Mouse (Mus musculus): ENCODE results near the gene Bin2. TPM values are rescaled to one million over a fixed set of nuclear protein-coding genes. Genes with fewer than 3 reads are reported as not detected.
"Not testable (repeated sequence)": the region's sequence is repeated elsewhere in the genome, so short reads cannot be mapped to it uniquely, and the experiment has no call there.

Gene Bin2
- polyA plus RNA-seq, 1 experiment from 2014 or later = 10.3 TPM

DNA sequence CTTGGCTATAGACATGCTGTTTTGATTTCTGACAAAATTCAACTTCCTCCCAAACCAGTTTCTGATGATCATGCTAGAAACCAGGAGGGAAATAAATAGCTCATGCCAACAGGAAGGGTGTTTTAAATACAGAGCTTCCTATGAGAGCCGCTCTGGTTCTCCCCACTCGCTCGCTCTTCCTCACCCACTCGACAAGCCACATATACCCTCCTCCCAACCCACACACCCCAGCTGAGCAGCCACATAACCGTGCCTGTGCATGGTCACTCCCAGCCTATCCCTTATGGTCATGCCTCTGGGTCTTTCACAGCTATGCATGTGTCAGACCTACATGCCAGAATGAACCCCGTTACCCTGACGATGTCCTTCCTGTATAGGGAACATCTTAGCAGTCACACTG is 47.2 kb downstream of the Bin2 start:
- Histone ChIP-seq H3K27me3 (ENCODE audit: insufficient read depth, poor library complexity, severe bottlenecking) (no peaks in the 10 kb centered on the region), H3K27ac (no peak overlapping the region), H3K4me3 (no peak overlapping the region), H3K36me3 (peaks cover 38% of the 10 kb centered on the region), H3K4me1 (peaks cover 3% of the 10 kb centered on the region), H3K9me3 (no peaks in the 10 kb centered on the region)
- DNase-seq (ENCODE audit: low spot score) = no peak
- 88% methylated on average over 7 of the region's 7 CpGs for WGBS

DNA sequence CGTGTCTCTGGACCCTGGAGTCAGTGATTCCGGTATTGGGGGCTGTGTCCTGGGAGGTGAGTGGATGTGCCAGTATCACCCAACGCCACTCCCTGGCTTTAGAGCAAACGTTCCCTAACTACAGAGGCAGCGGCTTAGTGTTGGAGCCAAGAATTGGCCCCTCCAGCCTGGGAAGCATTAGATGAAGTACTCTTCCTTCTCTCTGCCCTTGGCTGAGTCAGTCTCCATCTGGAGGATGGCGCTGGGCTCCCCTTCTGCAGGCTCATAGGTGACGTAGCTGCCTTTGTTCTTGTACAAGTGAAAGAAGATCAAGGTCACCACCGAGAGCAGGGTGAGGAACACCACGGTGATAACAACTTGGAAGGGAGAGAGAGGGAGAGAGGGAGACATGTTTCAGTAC is 47.7 kb downstream of the Bin2 start:
- not testable (repeated sequence) for H3K27ac ChIP-seq; H3K27me3 ChIP-seq (ENCODE audit: insufficient read depth, poor library complexity, severe bottlenecking); H3K4me1 ChIP-seq; H3K4me3 ChIP-seq; DNase-seq (ENCODE audit: low spot score); H3K9me3 ChIP-seq
- peaks cover 38% of the 10 kb centered on the region for H3K36me3 ChIP-seq
- 65% methylated on average over 9 of the region's 9 CpGs for WGBS

DNA sequence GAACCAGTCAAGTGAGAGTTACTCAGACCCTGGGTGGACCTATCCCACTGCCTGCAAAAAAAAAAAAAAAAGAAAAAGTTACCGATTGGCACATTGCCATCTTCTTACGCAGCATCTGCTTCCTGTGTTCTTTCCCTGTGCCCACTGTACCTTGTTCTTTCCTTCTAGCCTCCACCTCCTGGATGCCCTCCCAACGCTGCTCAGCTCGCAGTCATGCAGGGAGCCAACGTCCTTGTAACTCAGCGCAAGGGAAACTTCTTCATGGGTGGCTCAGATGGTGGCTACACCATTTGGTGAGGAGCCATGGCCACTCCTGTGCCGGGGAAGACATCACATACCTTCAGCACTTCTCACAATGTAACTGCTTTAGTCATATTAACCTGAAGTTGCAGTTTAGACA is 50.2 kb downstream of the Bin2 start:
- H3K4me3 ChIP-seq = no peak overlapping the region
- H3K27me3 ChIP-seq (ENCODE audit: insufficient read depth, poor library complexity, severe bottlenecking) = no peaks in the 10 kb centered on the region
- no peak overlapping the region for H3K27ac ChIP-seq
- H3K9me3 ChIP-seq = no peaks in the 10 kb centered on the region
- H3K36me3 ChIP-seq = peaks cover 38% of the 10 kb centered on the region
- 88% methylated on average over 7 of the region's 7 CpGs for WGBS
- peaks cover 15% of the 10 kb centered on the region for H3K4me1 ChIP-seq
- DNase-seq (ENCODE audit: low spot score) = no peak

DNA sequence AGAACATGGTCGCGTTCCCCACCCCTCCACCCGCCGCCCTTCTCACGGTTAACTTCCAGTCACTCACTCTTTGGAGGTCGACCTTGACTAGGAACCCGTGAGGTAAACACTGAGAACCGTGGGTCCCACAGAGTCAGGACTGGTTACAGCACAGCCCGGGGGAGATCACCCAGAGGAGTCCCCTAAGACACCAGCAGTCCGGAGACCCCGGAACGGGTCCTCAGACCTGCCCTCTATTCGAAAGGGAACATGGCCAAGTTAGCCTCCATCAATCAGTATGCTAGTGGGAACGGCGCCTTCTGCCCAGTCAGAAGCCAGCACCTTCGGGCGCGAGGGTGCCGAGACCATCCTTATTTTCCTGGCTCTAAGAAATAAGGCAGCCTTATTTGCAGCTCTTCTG is 53.1 kb downstream of the Bin2 start:
- no peaks in the 10 kb centered on the region for H3K27me3 ChIP-seq (ENCODE audit: insufficient read depth, poor library complexity, severe bottlenecking)
- WGBS = under 1% methylated on average over 19 of the region's 19 CpGs
- no peak for DNase-seq (ENCODE audit: low spot score)

DNA sequence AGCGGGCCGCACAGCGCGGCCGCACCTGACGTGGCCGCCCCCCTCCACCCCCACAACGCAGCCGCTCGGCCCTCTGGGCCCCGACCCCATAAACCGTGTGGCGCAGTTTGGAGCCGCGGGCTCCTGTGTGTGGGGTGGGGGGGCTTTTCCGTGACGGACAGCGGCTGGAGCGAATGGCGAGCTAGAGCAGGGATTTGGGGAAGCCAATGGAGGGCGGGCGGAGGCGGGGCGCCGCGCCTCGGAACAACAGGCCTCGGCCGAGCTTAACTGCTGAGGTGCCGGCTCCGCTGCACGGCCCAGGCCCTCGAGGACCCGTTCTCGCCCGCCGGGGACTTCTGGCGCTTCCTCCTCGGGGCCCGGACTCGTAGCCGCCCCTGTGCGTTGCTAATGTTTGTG is 53.5 kb downstream of the Bin2 start:
- Histone ChIP-seq H3K36me3 (peaks cover 34% of the 10 kb centered on the region), H3K27me3 (ENCODE audit: insufficient read depth, poor library complexity, severe bottlenecking) (no peaks in the 10 kb centered on the region), H3K4me3 (peak overlapping the region; percentile 93), H3K4me1 (peaks cover 24% of the 10 kb centered on the region), H3K27ac (peak overlapping the region; percentile 98), H3K9me3 (no peaks in the 10 kb centered on the region)
- DNase-seq (ENCODE audit: low spot score) = peak; percentile 95
- WGBS = under 1% methylated on average over 43 of the region's 43 CpGs

More for the DNA sequence above, 53.1 kb downstream of the Bin2 start:
- peak overlapping the region; percentile 98 for H3K27ac ChIP-seq
- H3K9me3 ChIP-seq = no peaks in the 10 kb centered on the region
- peaks cover 36% of the 10 kb centered on the region for H3K36me3 ChIP-seq
- H3K4me3 ChIP-seq = peak overlapping the region; percentile 93
- H3K4me1 ChIP-seq = peaks cover 24% of the 10 kb centered on the region

DNA sequence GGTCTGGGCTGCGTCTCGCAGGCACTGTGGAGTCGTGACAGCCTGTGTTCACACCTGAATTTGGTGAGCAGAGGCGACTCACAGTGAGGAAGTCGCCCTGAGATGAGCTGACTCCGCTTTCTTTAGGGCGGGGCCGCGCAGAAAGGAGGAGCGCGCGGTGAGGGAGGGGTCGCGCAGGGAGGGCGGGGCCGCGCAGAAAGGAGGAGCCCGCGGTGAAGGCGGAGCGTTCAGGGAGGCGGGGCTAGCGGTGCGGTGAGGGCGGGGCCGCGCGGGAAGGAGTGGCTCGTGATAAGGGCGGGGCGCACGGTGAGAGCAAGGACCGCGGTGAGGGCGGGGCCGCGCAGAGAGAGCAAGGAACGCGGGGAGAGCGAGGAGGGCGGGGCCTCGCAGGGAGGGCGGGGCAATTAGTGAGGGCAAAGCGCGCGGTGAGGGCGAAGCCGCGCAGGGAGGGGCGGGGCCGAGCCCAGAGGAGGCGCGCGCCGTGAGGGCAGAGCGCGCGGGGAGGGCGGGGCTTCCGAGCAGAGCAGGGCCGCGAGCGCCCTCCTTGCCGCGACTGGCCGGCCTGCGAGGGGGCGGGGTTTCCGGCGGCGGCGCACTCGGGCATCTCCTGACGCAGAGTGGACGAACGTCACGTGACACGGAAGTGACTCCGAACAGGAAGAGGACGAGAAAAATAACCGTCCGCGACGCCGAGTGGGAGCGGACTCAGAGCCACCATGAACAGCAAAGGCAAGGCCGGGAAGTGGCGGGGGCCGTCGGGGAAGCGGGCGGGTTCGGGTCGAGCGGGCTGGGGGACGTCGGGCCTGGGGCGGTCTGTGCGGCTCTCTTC is 54.1 kb downstream of the Bin2 start, which contains the start of gene Dazap2:
Gene Dazap2 (plus strand): TSS at position 354 of the 829 bp plus-strand sequence.
- H3K4me3 ChIP-seq = peak within 1 kb of the TSS; percentile 93
- H3K27ac ChIP-seq = peak within 1 kb of the TSS; percentile 98
- H3K27me3 ChIP-seq (ENCODE audit: insufficient read depth, poor library complexity, severe bottlenecking) = 0 out of 2 replicates have a peak, but pooled peaks cover 4% of the 10 kb centered on the region
- peaks cover 27% of the 10 kb centered on the region for H3K36me3 ChIP-seq
- under 1% methylated on average over 92 of the region's 99 CpGs for WGBS
- peaks cover 24% of the 10 kb centered on the region for H3K4me1 ChIP-seq
- DNase-seq (ENCODE audit: low spot score) = peak; percentile 99
- H3K9me3 ChIP-seq = no peaks in the 10 kb centered on the region

DNA sequence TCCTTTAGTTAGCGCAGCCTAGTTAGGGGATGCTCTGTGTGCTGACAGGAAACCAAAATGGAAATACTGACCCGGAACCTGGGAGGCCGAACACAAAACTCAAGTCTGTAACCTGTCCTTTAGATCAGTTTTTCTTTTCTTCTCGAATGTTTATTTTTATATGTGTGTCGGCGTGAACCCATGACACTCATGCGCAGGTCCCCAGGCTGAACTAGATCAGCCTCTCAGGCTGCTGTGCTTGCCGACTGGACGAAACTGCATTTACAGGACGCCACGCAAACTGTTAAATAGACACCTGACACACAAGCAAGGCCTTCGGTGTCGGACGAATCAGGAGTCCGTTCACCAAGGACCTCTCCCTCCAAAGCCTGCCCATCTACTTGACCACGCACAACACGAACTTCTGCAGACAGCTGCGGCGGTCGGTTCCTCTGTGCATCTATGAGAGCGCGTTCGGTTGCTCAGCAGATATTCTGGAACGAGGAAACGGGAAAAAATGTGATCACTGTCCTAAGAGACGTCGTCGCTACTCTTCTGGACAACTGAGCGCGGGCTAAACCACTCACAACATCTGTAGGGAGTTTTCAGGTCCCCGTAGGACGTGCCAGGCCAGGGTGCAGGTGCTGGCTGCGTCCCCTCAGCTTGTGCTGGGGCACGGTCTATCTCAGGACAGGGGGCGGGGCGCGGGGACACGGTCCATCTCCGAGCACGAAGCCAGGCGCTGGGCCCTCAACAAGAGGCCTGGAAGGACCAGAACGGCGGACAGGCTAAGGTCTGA is 54.9 kb downstream of the Bin2 start:
- Histone ChIP-seq H3K27ac (peak overlapping the region; percentile 98), H3K9me3 (no peaks in the 10 kb centered on the region), H3K36me3 (peaks cover 20% of the 10 kb centered on the region), H3K4me1 (peaks cover 24% of the 10 kb centered on the region), H3K27me3 (ENCODE audit: insufficient read depth, poor library complexity, severe bottlenecking) (0 out of 2 replicates have a peak, but pooled peaks cover 10% of the 10 kb centered on the region), H3K4me3 (peak overlapping the region; percentile 93)
- DNase-seq (ENCODE audit: low spot score) = no peak
- WGBS = 10% methylated on average over 43 of the region's 43 CpGs

DNA sequence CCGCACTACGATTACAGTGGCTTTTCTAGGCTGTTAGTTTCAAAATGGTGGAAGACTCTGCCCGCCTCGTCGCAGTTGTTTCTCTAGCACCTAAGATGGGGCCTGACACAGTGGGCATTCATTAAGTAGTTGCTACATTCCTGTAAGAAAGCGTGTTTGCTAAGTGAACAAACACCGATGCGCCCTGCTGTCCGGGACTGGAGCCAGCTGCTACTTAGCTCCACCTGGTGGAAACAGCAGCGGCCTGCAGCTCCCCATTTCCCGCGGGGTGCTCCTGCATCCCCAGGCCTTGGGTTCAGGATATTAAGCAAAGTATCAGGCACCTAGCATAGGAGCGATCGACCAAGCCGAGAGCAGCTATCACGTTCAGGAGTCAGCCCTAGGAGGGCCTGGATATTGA is 55.8 kb downstream of the Bin2 start:
- H3K4me1 ChIP-seq = peaks cover 24% of the 10 kb centered on the region
- 9% methylated on average over 16 of the region's 16 CpGs for WGBS
- DNase-seq (ENCODE audit: low spot score) = peak; percentile 90
- H3K27me3 ChIP-seq (ENCODE audit: insufficient read depth, poor library complexity, severe bottlenecking) = 0 out of 2 replicates have a peak, but pooled peaks cover 10% of the 10 kb centered on the region
- H3K36me3 ChIP-seq = peaks cover 12% of the 10 kb centered on the region
- peak overlapping the region; percentile 93 for H3K4me3 ChIP-seq
- H3K9me3 ChIP-seq = no peaks in the 10 kb centered on the region
- no peak overlapping the region for H3K27ac ChIP-seq

DNA sequence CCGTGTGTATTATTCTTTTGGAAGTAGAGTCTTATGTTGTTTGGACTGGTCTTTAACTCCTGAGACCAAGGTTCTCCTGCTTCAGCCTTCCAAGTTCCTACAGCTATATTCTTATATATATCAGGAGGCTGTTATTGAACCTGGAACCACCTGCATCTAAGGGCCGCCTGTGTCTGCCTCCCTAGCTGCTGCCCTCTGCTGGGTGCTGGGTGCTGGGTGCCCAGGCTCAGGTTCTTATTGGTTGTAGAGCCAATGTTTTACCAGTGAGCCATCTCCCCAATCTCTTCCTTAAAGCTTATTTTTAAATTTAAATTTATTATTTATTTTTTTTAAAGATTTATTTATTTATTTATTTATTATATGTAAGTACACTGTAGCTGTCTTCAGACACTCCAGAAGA is 56.9 kb downstream of the Bin2 start:
- Histone ChIP-seq H3K4me1 (peaks cover 24% of the 10 kb centered on the region), H3K27me3 (ENCODE audit: insufficient read depth, poor library complexity, severe bottlenecking) (0 out of 2 replicates have a peak, but pooled peaks cover 10% of the 10 kb centered on the region), H3K4me3 (no peak overlapping the region), H3K36me3 (peaks cover under 1% of the 10 kb centered on the region), H3K9me3 (no peaks in the 10 kb centered on the region), H3K27ac (no peak overlapping the region)
- no peak for DNase-seq (ENCODE audit: low spot score)
- 79% methylated on average over 2 of the region's 2 CpGs for WGBS

DNA sequence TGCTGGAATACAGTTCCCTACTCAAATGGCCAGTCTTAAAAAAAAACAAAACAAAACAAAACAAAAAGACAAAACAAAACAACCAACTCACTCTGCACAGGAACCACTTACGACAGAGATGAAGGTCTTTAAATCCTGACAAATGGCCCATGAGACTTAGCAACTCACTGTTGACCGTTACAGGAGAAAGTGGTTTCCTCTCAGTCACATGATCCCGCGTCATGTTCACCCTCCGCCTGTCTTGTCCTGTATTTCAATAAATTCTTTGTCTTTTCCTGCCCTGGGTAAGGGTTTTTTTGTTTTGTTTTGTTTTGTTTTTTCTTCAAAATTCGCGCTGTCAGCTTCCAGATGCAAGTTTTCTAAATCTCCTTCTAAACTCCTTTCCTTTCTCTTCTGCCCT is 57.4 kb downstream of the Bin2 start:
- no peaks in the 10 kb centered on the region for H3K36me3 ChIP-seq
- H3K4me3 ChIP-seq = no peak overlapping the region
- no peaks in the 10 kb centered on the region for H3K9me3 ChIP-seq
- WGBS = 78% methylated on average over 7 of the region's 7 CpGs
- no peak for DNase-seq (ENCODE audit: low spot score)
- 0 out of 2 replicates have a peak, but pooled peaks cover 10% of the 10 kb centered on the region for H3K27me3 ChIP-seq (ENCODE audit: insufficient read depth, poor library complexity, severe bottlenecking)
- no peak overlapping the region for H3K27ac ChIP-seq
- H3K4me1 ChIP-seq = peaks cover 24% of the 10 kb centered on the region

DNA sequence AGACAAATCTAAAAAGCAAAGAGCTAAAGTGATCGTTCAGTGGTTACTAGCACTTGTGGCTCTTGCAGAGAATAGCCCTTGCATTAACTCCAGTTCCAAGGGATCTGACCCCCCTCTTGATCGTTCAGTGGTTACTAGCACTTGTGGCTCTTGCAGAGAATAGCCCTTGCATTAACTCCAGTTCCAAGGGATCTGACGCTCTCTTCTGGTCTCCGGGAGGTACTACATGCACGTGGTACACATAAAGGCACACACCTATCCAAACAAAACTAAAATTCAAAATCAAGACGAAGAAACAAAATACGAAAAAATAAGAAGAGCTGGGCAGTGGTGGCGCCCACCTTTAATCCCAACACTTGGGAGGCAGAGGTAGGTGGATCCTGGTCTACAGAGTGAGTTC is 62.7 kb downstream of the Bin2 start:
- peaks cover 39% of the 10 kb centered on the region for H3K27me3 ChIP-seq (ENCODE audit: insufficient read depth, poor library complexity, severe bottlenecking)
- not testable (repeated sequence) for DNase-seq (ENCODE audit: low spot score); H3K27ac ChIP-seq; H3K36me3 ChIP-seq; H3K4me1 ChIP-seq; H3K4me3 ChIP-seq; H3K9me3 ChIP-seq
- WGBS = 87% methylated on average over 8 of the region's 8 CpGs

DNA sequence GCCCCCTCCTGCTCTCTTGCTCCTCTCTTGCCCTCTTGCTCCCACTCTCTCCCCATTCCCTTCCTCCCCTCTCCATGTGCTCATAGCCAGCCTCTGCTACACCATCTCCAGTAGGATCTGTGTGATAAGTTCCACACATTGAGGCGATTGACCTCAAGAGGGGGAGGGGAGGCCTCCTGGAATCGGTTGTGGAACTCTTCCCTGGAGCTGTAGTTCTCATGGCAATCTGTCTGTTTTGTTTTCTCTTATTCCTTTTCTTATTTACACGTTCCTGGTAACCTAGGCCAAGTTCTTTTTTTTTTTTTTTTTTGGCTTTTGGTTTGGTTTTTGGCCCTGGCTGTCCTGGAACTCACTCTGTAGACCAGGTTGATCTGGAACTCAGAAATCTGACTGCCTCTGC is 67.7 kb downstream of the Bin2 start:
- no peaks in the 10 kb centered on the region for H3K9me3 ChIP-seq
- DNase-seq (ENCODE audit: low spot score) = no peak
- H3K4me1 ChIP-seq = peaks cover 27% of the 10 kb centered on the region
- H3K27me3 ChIP-seq (ENCODE audit: insufficient read depth, poor library complexity, severe bottlenecking) = peaks cover 65% of the 10 kb centered on the region
- H3K36me3 ChIP-seq = no peaks in the 10 kb centered on the region
- WGBS = 38% methylated on average over 3 of the region's 3 CpGs
- H3K4me3 ChIP-seq = no peak overlapping the region
- no peak overlapping the region for H3K27ac ChIP-seq

DNA sequence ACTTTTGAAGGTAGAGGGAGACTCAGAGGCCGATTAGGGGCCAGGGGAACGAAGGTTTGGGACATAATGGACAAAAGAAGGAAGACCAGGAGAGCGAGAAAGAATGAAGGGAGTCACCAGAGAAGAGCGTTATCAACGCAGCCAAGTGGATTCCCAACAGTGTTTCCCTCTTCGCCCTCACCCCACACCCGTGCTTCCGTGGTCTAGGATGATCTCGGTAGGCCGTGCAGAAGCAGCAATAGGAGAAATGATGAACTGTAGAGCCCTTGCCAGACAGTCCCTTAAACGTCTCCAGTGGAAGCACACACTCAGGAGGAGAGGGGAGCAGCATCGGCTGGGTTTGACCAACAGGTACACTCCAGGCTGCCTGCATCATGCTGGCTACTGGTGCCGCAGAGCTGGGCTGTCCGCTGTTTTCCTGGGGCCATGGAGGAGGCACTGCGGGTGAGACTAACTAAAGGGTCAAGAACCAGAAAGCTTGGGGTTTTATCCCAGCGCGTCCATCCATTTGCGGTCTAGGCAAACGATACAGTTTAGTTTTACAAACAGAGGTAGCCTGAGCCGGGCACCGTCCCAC is 68.6 kb downstream of the Bin2 start:
- Histone ChIP-seq H3K36me3 (no peaks in the 10 kb centered on the region), H3K4me3 (peak overlapping the region; percentile 88), H3K9me3 (no peaks in the 10 kb centered on the region), H3K27ac (0 out of 2 replicates have a peak overlapping the region, but pooled peaks have one; percentile 17), H3K27me3 (ENCODE audit: insufficient read depth, poor library complexity, severe bottlenecking) (peaks cover 62% of the 10 kb centered on the region), H3K4me1 (peaks cover 27% of the 10 kb centered on the region)
- 10% methylated on average over 21 of the region's 21 CpGs for WGBS
- no peak for DNase-seq (ENCODE audit: low spot score)
